Mouse (Mus musculus): ENCODE results near the gene Micall1.
A peak's percentile ranks its signal among the peaks of the same experiment; 100 is the strongest.

GRCm38 (mm10) chr15:79062376-79063159, 46.1 kb upstream of the Micall1 start, which contains the start of gene Ankrd54:
- TF ChIP-seq CTCF (IDR thresholded peaks at IDR 0.05; ENCODE audit: extremely low read depth, insufficient read depth, low read length), result no peak
- peak; percentile 63; the same call in 1 of the 2 replicates for TF ChIP-seq POLR2A (IDR thresholded peaks at IDR 0.05; ENCODE audit: extremely low read depth, insufficient read depth, low read length)
